In the genomic region with DNA sequence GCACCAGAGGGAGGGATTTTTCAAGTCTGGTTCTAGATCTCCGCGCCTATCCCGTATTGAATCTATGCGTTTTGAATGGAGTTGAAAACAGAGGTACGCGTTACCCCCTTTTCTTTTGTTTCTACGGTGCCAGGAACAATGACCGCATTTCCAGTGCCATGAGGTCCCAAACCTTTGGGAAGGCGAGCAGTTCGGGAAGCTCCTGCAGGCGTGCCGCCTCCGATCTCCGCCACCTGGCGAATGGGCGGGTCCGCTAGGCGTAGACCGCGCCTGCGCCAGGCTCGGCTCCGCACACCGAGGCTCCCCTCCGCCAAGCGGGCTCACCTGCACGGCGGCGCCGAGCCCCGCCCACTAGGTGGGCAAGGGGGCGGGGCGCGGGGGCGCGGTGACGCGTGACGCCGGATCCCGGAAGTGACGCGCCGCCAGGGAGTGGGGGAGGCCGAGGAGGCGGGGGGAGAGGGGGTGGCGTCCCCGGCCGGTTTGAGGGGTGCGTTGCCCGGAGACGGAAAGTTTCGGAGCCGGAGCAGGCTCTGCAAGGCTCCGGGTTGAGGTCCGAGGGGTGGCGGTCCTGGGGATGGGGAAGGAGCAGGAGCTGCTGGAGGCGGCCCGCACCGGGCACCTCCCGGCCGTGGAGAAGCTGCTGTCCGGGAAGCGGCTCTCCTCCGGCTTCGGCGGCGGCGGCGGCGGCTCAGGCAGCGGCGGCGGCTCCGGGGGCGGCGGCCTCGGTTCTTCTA, we compare ENCODE assay signal across 8 mouse cellular contexts. TPM values are rescaled to one million over a fixed set of nuclear protein-coding genes. Genes with fewer than 3 reads are reported as not detected.
DNase-seq lines count a peak whose midpoint lies in the region; ATAC-seq and TF ChIP-seq lines count a peak whose summit lies in the region.

A gene (plus strand): TSS at position 419 of the 734 bp plus-strand sequence.

- WGBS in hindbrain, postnatal 0 days = under 1% methylated on average over 69 of the region's 78 CpGs

- peak within 1 kb of the TSS; percentile 96 for H3K4me2 ChIP-seq in hindbrain, postnatal 0 days (ENCODE audit: low read depth, low read length)

- peak; percentile 92 for ATAC-seq in hindbrain, postnatal 0 days
- ATAC-seq in megakaryocyte-erythroid progenitor cell, adult 5-6 weeks (replicated peaks; ENCODE audit: low FRiP score, low TSS enrichment, poor library complexity, severe bottlenecking) = peak; percentile 42

- H3K9me3 ChIP-seq in hindbrain, postnatal 0 days (ENCODE audit: low read length) = no peaks in the 10 kb centered on the region

- peak within 1 kb of the TSS; percentile 99 for H3K4me3 ChIP-seq in gastrocnemius, adult 2 months
- peak within 1 kb of the TSS; percentile 92 for H3K4me3 ChIP-seq in hindbrain, postnatal 0 days (ENCODE audit: low read length)

- no peak for TF ChIP-seq CTCF in gastrocnemius, adult 2 months (IDR thresholded peaks at IDR 0.05)
- peak; percentile 61; the same call in 1 of the 2 replicates for TF ChIP-seq CTCF in hindbrain, postnatal 0 days (IDR thresholded peaks at IDR 0.05; ENCODE audit: low read depth)

- H3K27me3 ChIP-seq in hindbrain, postnatal 0 days (ENCODE audit: insufficient read depth, low read length) = no peaks in the 10 kb centered on the region

- intact Hi-C loops in gastrocnemius, adult 2 months (cut with DNase I) = loop anchor here (2.0 to 5.0 kb wide), 3 partner anchors 63 to 170 kb away; no protein-coding TSS in a partner anchor
- intact Hi-C loops in left cerebral cortex, postnatal 10 days (cut with DNase I) = loop anchor here (5.0 to 10.0 kb wide), 4 partner anchors 67 to 163 kb away; no protein-coding TSS in a partner anchor

- H3K36me3 ChIP-seq in hindbrain, postnatal 0 days (ENCODE audit: insufficient read depth, low read length) = peaks cover 6% of the 10 kb centered on the region; the same call in 1 of the 2 replicates

- H3K27ac ChIP-seq in gastrocnemius, adult 2 months = peak within 1 kb of the TSS; percentile 96
- peak within 1 kb of the TSS; percentile 91 for H3K27ac ChIP-seq in hindbrain, postnatal 0 days

- peaks cover 19% of the 10 kb centered on the region for H3K4me1 ChIP-seq in hindbrain, postnatal 0 days (ENCODE audit: insufficient read depth, low read length)

- peak; percentile 92 for DNase-seq in ZHBTc4 (ENCODE audit: low read depth, low spot score)
- DNase-seq in cerebellum, postnatal 4 days (ENCODE audit: low spot score in 2 of 2) = peak; percentile 76 to 88
- peak; percentile 93 for DNase-seq in gastrocnemius, adult 2 months
- peak; percentile 94 for DNase-seq in hindbrain, postnatal 0 days (ENCODE audit: low spot score)
- peak; percentile 67 to 92 for DNase-seq in left cerebral cortex, postnatal 10 days (ENCODE audit: extremely low spot score in 1 of 2, low spot score in 2 of 2)
- peak; percentile 85 for DNase-seq in right cerebral cortex, postnatal 25 days
- DNase-seq in urinary bladder, postnatal 4 days (ENCODE audit: low spot score in 2 of 2) = peak; percentile 85 to 91

- peak within 1 kb of the TSS; percentile 73 for H3K9ac ChIP-seq in hindbrain, postnatal 0 days (replicated peaks; ENCODE audit: low read length)

RNA-seq across cellular contexts. Expression of the gene that starts here (rescaled TPM):
- 10 to 100 TPM in 1 of 2 experiments, 1 to 10 TPM in 1; 8.8 to 23.4 TPM for total RNA-seq in gastrocnemius, adult 2 months (2021)
- total RNA-seq in hindbrain, postnatal 0 days (2014; rRNA removed) = 102 and 114 TPM in 2 replicates
- polyA plus RNA-seq in hindbrain, postnatal 0 days (2015; fragmentation: Nextera tagmentation; extraction: Ambion mirVana) = 35.0 and 35.8 TPM in 2 replicates
- total RNA-seq in left cerebral cortex, postnatal 10 days (2021) = 10 to 100 TPM; 37.3 to 37.7 TPM
- total RNA-seq in megakaryocyte-erythroid progenitor cell, adult 5-6 weeks (2014; fragmentation: Nextera tagmentation) = 45.3 and 62.4 TPM in 2 replicates
- 21.0 and 21.1 TPM in 2 replicates for total RNA-seq in megakaryocyte-erythroid progenitor cell, adult 5-6 weeks (2017)

Comparison
In these comparisons a context has a peak if more than half of its experiments do, and no peak if none do; other contexts are left out.
1. Peak in every context shown above with its lines: DNase-seq, ATAC-seq, H3K4me3 ChIP-seq and H3K27ac ChIP-seq.